Mouse (Mus musculus) T-helper 1 cell (primary cell): ENCODE results near the gene Klrb1c.
"Not testable (repeated sequence)": the region's sequence is repeated elsewhere in the genome, so short reads cannot be mapped to it uniquely, and the experiment has no call there.

ENCODE experiments used
- in situ Hi-C: fragments of 300-600 bp; cut with MboI, MseI; formaldehyde crosslinking; loops from one replicate; pipeline ENCODE4 v1.15.1; 2025; ENCODE audit warnings: high pct_unique_total_duplicates

The Klrb1c gene

DNA sequence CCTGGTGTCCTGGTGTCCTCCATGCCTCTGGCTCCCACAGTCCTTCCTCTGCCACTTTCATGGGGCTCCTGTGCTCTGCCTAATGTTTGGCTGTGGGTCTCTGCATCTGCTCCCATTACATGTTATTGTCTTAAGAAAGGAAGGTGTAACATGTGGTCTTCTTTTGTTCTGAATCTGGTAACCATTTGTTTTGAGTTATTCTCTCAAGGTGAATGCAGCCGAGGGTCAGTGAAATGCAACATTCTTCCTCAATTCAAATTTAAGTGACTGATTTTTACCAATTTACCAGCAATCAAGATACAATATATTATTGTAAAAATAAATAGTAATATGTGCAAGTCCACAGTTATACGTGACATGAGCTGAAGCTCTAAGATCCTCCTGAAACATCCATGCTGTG lies at the start of gene Klrb1c:
Gene Klrb1c (minus strand): TSS at position 101 of the 400 bp plus-strand sequence.
- in situ Hi-C loops: no loop called here

DNA sequence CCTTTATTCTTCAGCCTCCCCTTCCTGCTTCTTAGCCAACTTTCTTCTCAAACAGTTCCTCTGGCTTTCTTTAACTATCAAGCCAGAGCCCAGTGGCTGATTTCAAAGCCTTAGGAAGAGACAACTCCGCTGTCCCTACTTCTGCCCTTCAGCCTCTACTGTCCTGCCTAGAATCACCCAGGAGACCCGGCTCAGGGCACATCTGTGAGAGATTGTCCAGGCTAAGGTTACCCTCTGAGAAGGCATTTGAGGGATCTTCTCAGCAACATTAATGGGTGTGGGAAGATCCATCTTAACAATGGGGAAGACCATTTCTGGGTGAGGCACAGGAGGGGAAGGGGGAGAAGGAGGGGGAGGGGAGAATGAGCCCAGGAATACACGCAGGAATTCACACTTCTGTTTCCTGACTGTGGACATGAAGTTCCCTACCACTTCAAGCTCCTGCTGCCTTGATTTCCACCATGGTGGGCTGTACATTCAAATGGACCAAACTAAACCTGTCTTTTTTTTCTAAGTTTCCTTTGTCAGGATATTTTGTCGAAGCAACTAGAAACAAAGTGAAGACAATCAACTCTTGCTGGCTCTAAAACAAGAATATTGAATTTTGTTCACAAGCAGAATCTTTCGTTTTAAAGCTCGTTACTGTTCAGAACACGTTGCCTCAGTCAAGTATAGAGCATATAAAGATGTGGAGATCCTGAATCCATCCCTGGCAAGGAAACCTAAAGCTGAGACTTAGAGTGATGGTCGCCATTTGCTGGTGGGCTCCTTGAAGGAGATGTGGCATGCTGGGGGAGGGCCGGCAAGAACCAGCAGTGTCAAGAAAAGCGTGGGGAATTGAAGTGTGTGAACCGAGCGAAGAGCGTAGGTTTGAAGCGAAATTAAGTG lies 48.7 kb upstream of the Klrb1c start:
- in situ Hi-C loops: loop anchor here (5.0 kb wide), 1 partner anchor 70 kb away; no protein-coding TSS in a partner anchor

- in situ Hi-C loops: loop anchor here (5.0 kb wide), 1 partner anchor 70 kb away; no protein-coding TSS in a partner anchor
Measured at GRCm38 (mm10) chr6:128836955-128837334, 47.9 kb upstream of the Klrb1c start.

GRCm38 (mm10) chr6:128836191-128836954 lies 47.4 kb upstream of the Klrb1c start:
- in situ Hi-C loops: loop anchor here (5.0 kb wide), 1 partner anchor 69 kb away; no protein-coding TSS in a partner anchor

GRCm38 (mm10) chr6:128835571-128835970 lies 46.6 kb upstream of the Klrb1c start:
- in situ Hi-C loops: loop anchor here (5.0 kb wide), 1 partner anchor 68 kb away; no protein-coding TSS in a partner anchor

DNA sequence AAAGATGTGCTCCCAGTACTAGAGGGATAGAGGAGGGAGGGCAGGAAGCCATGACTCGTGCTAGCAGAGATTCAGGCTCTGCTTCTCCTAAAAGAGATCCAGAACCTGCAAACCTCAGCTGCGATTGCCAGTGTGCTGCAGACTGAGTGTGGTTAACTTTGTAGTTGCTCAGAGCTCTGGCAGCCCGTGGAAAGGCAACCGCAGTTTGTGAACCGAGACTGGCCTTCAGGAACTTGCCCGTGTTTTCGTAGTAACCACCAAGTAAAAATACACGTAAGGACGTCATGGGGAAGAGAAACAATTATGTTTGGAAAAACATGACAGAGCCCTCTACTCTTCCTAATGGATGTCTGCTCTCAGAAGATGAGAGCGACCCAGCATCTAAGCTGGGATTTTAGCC lies 44.0 kb upstream of the Klrb1c start:
- in situ Hi-C loops: no loop called here

DNA sequence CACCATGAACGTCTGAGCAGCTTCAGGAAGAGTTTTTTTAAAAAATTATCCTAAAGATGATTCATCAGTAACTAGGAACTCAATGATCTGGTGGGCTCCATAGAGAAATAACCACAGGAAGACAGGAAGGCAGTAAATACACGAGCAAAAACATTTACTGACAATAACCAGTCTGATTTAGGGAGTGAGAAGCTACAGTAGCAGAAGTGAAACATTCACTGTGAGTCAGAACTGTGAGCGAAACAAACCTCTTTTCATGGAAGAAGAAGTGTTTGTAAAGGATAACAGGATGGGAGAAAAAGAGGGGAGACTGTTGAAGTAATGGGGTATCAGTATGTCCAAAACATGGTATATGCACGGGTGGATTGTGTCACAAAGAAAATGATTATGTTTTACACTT lies 40.8 kb upstream of the Klrb1c start:
- in situ Hi-C loops: no loop called here

- in situ Hi-C loops: no loop called here
Measured at GRCm38 (mm10) chr6:128826781-128827180, 37.8 kb upstream of the Klrb1c start.

GRCm38 (mm10) chr6:128826132-128826531 lies 37.1 kb upstream of the Klrb1c start, which contains the start of the genes Gm44511 and Klrb1b:
Gene Gm44511, minus strand, starts transcription at chr6:128826315.
Gene Klrb1b, minus strand, starts transcription at chr6:128826331.
- in situ Hi-C loops: no loop called here

GRCm38 (mm10) chr6:128818083-128818802 lies 29.2 kb upstream of the Klrb1c start:
- in situ Hi-C loops: no loop called here

GRCm38 (mm10) chr6:128808532-128808931 lies 19.5 kb upstream of the Klrb1c start:
- in situ Hi-C loops: no loop called here

GRCm38 (mm10) chr6:128807021-128807420 lies 18.0 kb upstream of the Klrb1c start:
- in situ Hi-C loops: no loop called here

DNA sequence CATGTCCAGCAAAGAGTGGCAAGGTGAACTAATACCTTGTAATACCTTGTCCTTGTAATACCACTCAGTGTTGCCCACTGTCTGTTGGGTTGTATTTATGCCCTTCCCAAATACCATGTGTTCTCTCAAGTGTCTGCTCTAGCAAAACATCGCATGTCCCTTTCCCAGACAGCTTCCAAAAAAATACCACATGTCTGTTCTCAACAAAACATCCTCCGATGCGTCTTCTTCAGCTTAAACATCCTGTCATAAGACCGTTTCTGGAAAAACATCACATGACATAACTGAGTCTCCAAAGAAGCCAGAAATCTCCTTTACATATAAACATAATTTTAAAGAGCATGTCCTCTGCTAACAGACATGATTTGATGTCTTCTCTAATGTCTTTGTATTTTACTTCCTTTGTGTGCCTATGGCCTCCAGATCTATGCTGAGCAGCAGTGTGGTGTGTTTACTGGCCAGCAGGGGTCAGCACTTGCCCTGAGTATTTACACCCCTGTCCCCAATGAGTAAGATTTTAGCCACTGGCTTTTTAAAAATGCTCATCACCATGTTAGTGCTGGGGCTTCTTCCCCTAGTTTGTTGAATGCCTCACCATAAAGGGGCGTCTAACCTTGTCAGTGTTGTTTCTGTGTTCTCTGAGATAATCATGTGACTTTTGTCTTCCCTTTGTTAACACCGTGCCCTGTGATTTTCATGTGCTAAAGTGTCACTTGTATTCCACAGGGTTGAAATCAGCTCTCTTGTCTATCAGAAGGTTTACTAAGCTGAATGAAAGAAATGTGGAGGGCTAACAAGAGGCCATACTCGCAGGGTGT lies 16.0 kb upstream of the Klrb1c start:
- in situ Hi-C loops: not testable (repeated sequence)

GRCm38 (mm10) chr6:128802999-128803857 lies 14.2 kb upstream of the Klrb1c start:
- in situ Hi-C loops: no loop called here

GRCm38 (mm10) chr6:128802557-128802956 lies 13.5 kb upstream of the Klrb1c start:
- in situ Hi-C loops: no loop called here

- in situ Hi-C loops: not testable (repeated sequence)
Measured at GRCm38 (mm10) chr6:128800696-128801095, 11.7 kb upstream of the Klrb1c start.

DNA sequence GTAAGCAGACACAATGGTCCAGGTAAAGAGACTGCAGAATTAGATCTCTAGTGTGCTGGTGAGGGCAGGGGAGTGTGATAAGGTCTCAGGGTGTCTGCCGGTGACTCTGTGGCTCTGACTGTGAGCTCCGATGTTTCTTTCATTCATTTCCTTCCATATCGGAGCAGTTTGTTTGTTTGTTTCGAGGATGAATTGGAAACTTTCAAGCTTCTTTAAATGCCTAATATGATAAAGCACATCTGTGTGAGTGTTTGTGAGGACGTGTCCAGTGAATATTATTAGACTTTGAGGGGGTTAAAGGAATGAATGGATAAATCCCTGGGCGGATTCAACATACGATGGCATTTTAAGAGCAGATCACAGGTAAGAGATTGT lies 10.9 kb upstream of the Klrb1c start:
- in situ Hi-C loops: loop anchor here (5.0 kb wide), 2 partner anchors 38 to 42 kb away; no protein-coding TSS in a partner anchor

GRCm38 (mm10) chr6:128799144-128799895 lies 10.3 kb upstream of the Klrb1c start:
- in situ Hi-C loops: loop anchor here (5.0 kb wide), 2 partner anchors 37 to 43 kb away; no protein-coding TSS in a partner anchor

GRCm38 (mm10) chr6:128798772-128799143 lies 9.7 kb upstream of the Klrb1c start:
- in situ Hi-C loops: loop anchor here (5.0 kb wide), 2 partner anchors 36 to 44 kb away; no protein-coding TSS in a partner anchor
